Mouse (Mus musculus) lung, postnatal 14 days (tissue): ENCODE measurements at regions not wholly inside any gene's neighbourhood (a gene's known extent, or its start where the extent isn't known, plus 50 kb on each side); places are given as distances from the start of the nearest gene placed in this dataset.

Experiments
- DNase-seq: peaks from one replicate; pipeline ENCODE4 v3.0.0; 2021

GRCm38 (mm10) chr9:63896073-63896807 is 125.6 kb downstream of the Smad6 start:
- DNase-seq, result peak; percentile 69

GRCm38 (mm10) chr9:63892235-63892971 is 129.5 kb downstream of the Smad6 start:
- DNase-seq, result no peak

GRCm38 (mm10) chr9:63890717-63891116 is 131.1 kb downstream of the Smad6 start:
- DNase-seq, result no peak

- DNase-seq, result no peak
Measured at GRCm38 (mm10) chr9:63889570-63889969, 131.8 kb upstream of the Smad3 start.

- no peak for DNase-seq
Measured at GRCm38 (mm10) chr9:63884971-63885370, 127.2 kb upstream of the Smad3 start.

GRCm38 (mm10) chr9:63883738-63884520 is 126.1 kb upstream of the Smad3 start:
- DNase-seq, result no peak

GRCm38 (mm10) chr9:63881692-63882091 is 123.9 kb upstream of the Smad3 start:
- no peak for DNase-seq

GRCm38 (mm10) chr9:63881261-63881563 is 123.4 kb upstream of the Smad3 start:
- DNase-seq, result no peak

GRCm38 (mm10) chr9:63880487-63881260 is 122.9 kb upstream of the Smad3 start:
- no peak for DNase-seq

- no peak for DNase-seq
Measured at GRCm38 (mm10) chr9:63879710-63880428, 122.1 kb upstream of the Smad3 start.

- no peak for DNase-seq
Measured at GRCm38 (mm10) chr9:63877864-63878263, 120.1 kb upstream of the Smad3 start.

GRCm38 (mm10) chr9:63876886-63877285 is 119.1 kb upstream of the Smad3 start:
- DNase-seq, result no peak

- DNase-seq, result no peak
Measured at GRCm38 (mm10) chr9:63876023-63876422, 118.2 kb upstream of the Smad3 start.

GRCm38 (mm10) chr9:63875193-63875592 is 117.4 kb upstream of the Smad3 start:
- no peak for DNase-seq

- no peak for DNase-seq
Measured at GRCm38 (mm10) chr9:63864350-63864749, 106.6 kb upstream of the Smad3 start.

- DNase-seq, result no peak
Measured at GRCm38 (mm10) chr9:63863328-63863727, 105.5 kb upstream of the Smad3 start.

GRCm38 (mm10) chr9:63862427-63862826 is 104.6 kb upstream of the Smad3 start:
- no peak for DNase-seq

- DNase-seq, result no peak
Measured at GRCm38 (mm10) chr9:63861418-63861817, 103.6 kb upstream of the Smad3 start.

GRCm38 (mm10) chr9:63860196-63860595 is 102.4 kb upstream of the Smad3 start:
- DNase-seq, result no peak

- peak; percentile 23 for DNase-seq
Measured at GRCm38 (mm10) chr9:63856065-63856736, 98.4 kb upstream of the Smad3 start.

- DNase-seq, result peak; percentile 6
Measured at GRCm38 (mm10) chr9:63851809-63852208, 94.0 kb upstream of the Smad3 start.

- no peak for DNase-seq
Measured at GRCm38 (mm10) chr9:63850316-63850693, 92.5 kb upstream of the Smad3 start.
